Mouse (Mus musculus): ENCODE results near the gene Ripor3. TPM values are rescaled to one million over a fixed set of nuclear protein-coding genes. Genes with fewer than 3 reads are reported as not detected.

The Ripor3 gene
- polyA plus RNA-seq, 1 experiment from 2014 or later = 3.0 TPM

DNA sequence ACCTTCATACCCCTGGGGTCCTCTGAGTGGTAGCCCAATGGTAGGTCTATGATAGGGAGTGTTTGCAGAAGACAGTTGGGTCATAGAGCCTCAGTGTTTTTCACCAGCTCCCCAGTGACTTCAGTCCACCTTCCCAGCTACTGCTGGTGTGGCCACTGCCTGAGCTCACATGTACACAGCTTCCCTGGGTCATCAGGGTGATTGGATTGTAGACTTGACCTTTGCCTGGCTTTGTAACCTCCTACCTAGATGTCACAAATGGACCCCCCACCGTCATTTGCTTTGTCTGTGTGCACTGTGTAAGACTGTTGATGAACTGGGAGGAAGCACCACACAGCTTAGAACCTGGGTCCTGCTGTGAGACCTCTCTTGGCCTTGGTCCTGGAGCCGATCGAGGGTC lies 66.2 kb downstream of the Ripor3 start:
- Histone ChIP-seq H3K27ac (replicated peaks) (no peak overlapping the region), H3K4me1 (replicated peaks; ENCODE audit: control insufficient read depth, insufficient read depth) (peaks cover 29% of the 10 kb centered on the region), H3K36me3 (ENCODE audit: control insufficient read depth, insufficient read depth, low read length) (no peaks in the 10 kb centered on the region), H3K4me3 (ENCODE audit: low read depth, low read length) (no peak overlapping the region), H3K9me3 (ENCODE audit: control insufficient read depth, low read length) (no peaks in the 10 kb centered on the region), H3K9ac (ENCODE audit: low read length) (no peak overlapping the region), H3K4me2 (replicated peaks; ENCODE audit: low read depth) (no peak overlapping the region), H3K27me3 (ENCODE audit: control insufficient read depth, insufficient read depth, low read length) (no peaks in the 10 kb centered on the region)
- TF ChIP-seq CTCF (IDR thresholded peaks at IDR 0.05; ENCODE audit: low read depth) = no peak
- TF ChIP-seq EP300 (optimal IDR thresholded peaks at IDR 0.05) = no peak
- DNase-seq (ENCODE audit: low spot score) (no peak), ATAC-seq (ENCODE audit: low FRiP score, low TSS enrichment) (no peak)
- 94% methylated on average over 3 of the region's 3 CpGs for WGBS

DNA sequence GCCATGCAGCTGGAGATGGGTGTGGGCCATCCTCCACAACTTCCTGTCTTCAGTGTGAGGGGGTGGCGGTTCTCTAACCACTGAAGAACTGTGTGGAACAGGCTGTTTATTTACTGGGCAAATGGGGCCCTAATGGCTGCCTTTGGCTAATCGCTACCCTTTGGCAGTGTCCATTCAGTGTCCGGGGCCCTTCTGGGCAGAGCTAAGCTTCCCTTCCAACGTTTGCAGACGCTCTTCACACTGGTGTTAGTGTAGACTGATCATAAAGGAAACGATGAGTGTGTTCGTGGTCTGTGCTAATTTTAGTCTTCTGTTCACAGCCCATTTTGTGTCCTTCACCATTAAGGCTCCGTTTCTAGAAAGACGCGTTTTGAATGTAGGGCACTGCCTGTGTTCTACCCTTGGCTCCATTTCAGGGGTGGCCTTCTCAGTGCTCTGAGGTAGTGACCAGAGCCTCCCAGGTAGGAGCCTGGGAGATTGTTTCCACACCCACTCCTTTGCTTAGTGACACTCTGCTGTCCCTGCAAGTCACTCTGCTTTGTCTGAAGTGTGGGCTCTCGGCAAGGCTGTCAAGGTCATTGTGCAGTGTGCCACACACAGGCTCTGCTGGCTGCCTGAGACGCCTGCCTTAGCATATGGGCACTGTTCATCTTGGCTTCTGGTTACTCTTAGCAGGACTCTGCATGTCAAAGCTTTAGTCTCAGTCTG lies 67.3 kb downstream of the Ripor3 start:
- Histone ChIP-seq H3K4me3 (ENCODE audit: low read depth, low read length) (no peak overlapping the region), H3K4me2 (replicated peaks; ENCODE audit: low read depth) (peak overlapping the region; percentile 20), H3K9ac (ENCODE audit: low read length) (no peak overlapping the region), H3K27me3 (ENCODE audit: control insufficient read depth, insufficient read depth, low read length) (no peaks in the 10 kb centered on the region), H3K36me3 (ENCODE audit: control insufficient read depth, insufficient read depth, low read length) (no peaks in the 10 kb centered on the region), H3K27ac (replicated peaks) (peak overlapping the region; percentile 78), H3K4me1 (replicated peaks; ENCODE audit: control insufficient read depth, insufficient read depth) (peaks cover 28% of the 10 kb centered on the region), H3K9me3 (ENCODE audit: control insufficient read depth, low read length) (no peaks in the 10 kb centered on the region)
- peak; percentile 35 for DNase-seq (ENCODE audit: low spot score)
- no peak for ATAC-seq (ENCODE audit: low FRiP score, low TSS enrichment)
- TF ChIP-seq CTCF (IDR thresholded peaks at IDR 0.05; ENCODE audit: low read depth) = no peak
- TF ChIP-seq EP300 (optimal IDR thresholded peaks at IDR 0.05) = no peak
- 49% methylated on average over 12 of the region's 12 CpGs for WGBS

DNA sequence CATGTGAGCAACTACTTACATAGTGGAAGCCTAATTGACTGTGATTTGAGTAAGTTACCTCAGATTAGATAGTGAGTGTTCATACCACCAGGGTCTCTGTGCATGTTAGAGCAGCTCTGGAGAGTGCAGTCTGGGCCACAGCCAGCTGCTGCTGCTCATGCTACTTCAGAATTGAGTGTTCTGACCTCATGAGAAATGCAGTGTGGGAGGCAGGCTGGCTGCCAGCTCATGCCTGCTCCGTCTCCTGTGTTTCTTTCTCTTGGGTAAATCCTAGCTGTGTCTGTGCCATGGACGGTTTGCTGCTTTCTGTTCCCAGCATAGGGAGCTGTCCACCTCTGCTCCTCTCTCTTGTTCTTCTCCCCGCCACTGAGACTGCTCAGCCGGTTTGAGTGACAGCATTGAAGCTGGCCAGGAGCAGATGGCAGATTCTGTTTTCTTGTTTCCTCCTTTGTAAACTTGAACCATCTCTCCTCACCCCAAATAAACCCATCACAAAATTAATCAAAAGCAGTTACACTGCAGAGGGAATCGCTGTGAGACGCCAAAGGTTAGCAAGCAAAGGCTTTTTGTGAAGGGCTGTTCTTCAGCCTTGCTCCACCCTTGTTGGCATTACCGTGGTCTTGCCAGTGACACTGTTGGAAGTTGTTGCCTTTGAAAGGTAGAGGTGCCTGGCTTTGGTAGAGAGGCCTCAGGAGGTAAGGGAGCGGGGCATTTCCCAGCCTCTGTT lies 68.1 kb downstream of the Ripor3 start:
- no peak for TF ChIP-seq EP300 (optimal IDR thresholded peaks at IDR 0.05)
- no peak for TF ChIP-seq CTCF (IDR thresholded peaks at IDR 0.05; ENCODE audit: low read depth)
- peak overlapping the region; percentile 78 for H3K27ac ChIP-seq (replicated peaks)
- H3K4me1 ChIP-seq (replicated peaks; ENCODE audit: control insufficient read depth, insufficient read depth) = peaks cover 23% of the 10 kb centered on the region
- peak; percentile 46; the same call in 1 of the 2 replicates for ATAC-seq (ENCODE audit: low FRiP score, low TSS enrichment)
- 19% methylated on average over 8 of the region's 8 CpGs for WGBS
- no peak overlapping the region for H3K9ac ChIP-seq (ENCODE audit: low read length)
- peak; percentile 62 for DNase-seq (ENCODE audit: low spot score)
- H3K4me3 ChIP-seq (ENCODE audit: low read depth, low read length) = no peak overlapping the region
- H3K4me2 ChIP-seq (replicated peaks; ENCODE audit: low read depth) = peak overlapping the region; percentile 20
- H3K9me3 ChIP-seq (ENCODE audit: control insufficient read depth, low read length) = no peaks in the 10 kb centered on the region
- H3K27me3 ChIP-seq (ENCODE audit: control insufficient read depth, insufficient read depth, low read length) = no peaks in the 10 kb centered on the region
- H3K36me3 ChIP-seq (ENCODE audit: control insufficient read depth, insufficient read depth, low read length) = no peaks in the 10 kb centered on the region

DNA sequence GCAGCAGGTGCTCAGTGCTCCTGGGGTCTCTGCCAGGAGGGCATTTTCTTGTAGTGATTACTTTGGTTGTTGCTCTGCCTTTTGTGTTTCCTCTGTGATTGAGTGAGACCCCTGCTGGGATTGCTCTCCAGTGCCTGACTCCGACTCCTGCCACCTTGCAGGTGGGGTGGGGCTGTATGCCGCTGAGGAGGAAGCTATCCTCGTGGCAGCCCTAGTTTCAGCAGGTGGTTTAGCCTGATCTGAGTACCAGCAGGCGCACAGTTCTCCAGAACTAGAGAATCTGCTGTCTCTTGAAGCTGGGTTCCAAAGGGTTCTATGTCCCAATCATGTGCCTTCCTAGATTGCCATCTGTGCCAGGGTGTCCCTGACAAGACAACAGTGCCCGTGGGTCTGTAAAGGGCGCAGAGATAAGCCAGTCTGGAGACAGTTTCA lies 68.7 kb downstream of the Ripor3 start:
- H3K4me1 ChIP-seq (replicated peaks; ENCODE audit: control insufficient read depth, insufficient read depth) = peaks cover 23% of the 10 kb centered on the region
- peak overlapping the region; percentile 78 for H3K27ac ChIP-seq (replicated peaks)
- H3K4me2 ChIP-seq (replicated peaks; ENCODE audit: low read depth) = peak overlapping the region; percentile 20; the same call in 1 of the 2 replicates
- ATAC-seq (ENCODE audit: low FRiP score, low TSS enrichment) (0 out of 2 replicates have a peak, but pooled peaks have one; percentile 27), DNase-seq (ENCODE audit: low spot score) (peak; percentile 47)
- TF ChIP-seq EP300 (optimal IDR thresholded peaks at IDR 0.05) (no peak), CTCF (IDR thresholded peaks at IDR 0.05; ENCODE audit: low read depth) (no peak)
- H3K9ac ChIP-seq (ENCODE audit: low read length) = no peak overlapping the region
- no peaks in the 10 kb centered on the region for H3K9me3 ChIP-seq (ENCODE audit: control insufficient read depth, low read length)
- H3K4me3 ChIP-seq (ENCODE audit: low read depth, low read length) = no peak overlapping the region
- no peaks in the 10 kb centered on the region for H3K27me3 ChIP-seq (ENCODE audit: control insufficient read depth, insufficient read depth, low read length)
- 44% methylated on average over 6 of the region's 6 CpGs for WGBS
- H3K36me3 ChIP-seq (ENCODE audit: control insufficient read depth, insufficient read depth, low read length) = no peaks in the 10 kb centered on the region

DNA sequence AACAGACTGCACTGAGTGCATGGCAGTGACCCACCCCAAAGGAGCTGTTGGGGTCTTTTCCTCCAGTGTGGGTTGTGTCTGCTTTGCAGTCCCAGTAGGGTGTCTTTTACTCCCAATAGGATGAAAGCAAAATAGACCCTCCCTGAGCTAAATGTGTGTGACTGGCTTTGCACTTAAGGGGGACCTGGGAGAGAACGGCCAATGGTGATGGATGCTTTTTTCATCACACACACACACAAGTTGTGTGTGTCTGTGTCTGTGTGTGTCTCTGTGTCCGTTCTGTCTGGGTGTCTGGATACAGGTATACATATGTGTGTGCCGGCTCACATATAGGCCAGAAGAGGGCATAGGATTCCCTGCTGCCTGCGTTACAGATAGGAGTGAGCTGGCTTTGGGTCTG lies 69.1 kb downstream of the Ripor3 start:
- no peak overlapping the region for H3K4me2 ChIP-seq (replicated peaks; ENCODE audit: low read depth)
- no peaks in the 10 kb centered on the region for H3K27me3 ChIP-seq (ENCODE audit: control insufficient read depth, insufficient read depth, low read length)
- TF ChIP-seq CTCF (IDR thresholded peaks at IDR 0.05; ENCODE audit: low read depth) (peak; percentile 43), EP300 (optimal IDR thresholded peaks at IDR 0.05) (no peak)
- H3K4me1 ChIP-seq (replicated peaks; ENCODE audit: control insufficient read depth, insufficient read depth) = peaks cover 23% of the 10 kb centered on the region
- no peak overlapping the region for H3K4me3 ChIP-seq (ENCODE audit: low read depth, low read length)
- no peak overlapping the region for H3K27ac ChIP-seq (replicated peaks)
- H3K36me3 ChIP-seq (ENCODE audit: control insufficient read depth, insufficient read depth, low read length) = no peaks in the 10 kb centered on the region
- no peaks in the 10 kb centered on the region for H3K9me3 ChIP-seq (ENCODE audit: control insufficient read depth, low read length)
- no peak overlapping the region for H3K9ac ChIP-seq (ENCODE audit: low read length)
- DNase-seq (ENCODE audit: low spot score) = no peak
- 83% methylated on average over 4 of the region's 4 CpGs for WGBS
- 0 out of 2 replicates have a peak, but pooled peaks have one; percentile 14 for ATAC-seq (ENCODE audit: low FRiP score, low TSS enrichment)

DNA sequence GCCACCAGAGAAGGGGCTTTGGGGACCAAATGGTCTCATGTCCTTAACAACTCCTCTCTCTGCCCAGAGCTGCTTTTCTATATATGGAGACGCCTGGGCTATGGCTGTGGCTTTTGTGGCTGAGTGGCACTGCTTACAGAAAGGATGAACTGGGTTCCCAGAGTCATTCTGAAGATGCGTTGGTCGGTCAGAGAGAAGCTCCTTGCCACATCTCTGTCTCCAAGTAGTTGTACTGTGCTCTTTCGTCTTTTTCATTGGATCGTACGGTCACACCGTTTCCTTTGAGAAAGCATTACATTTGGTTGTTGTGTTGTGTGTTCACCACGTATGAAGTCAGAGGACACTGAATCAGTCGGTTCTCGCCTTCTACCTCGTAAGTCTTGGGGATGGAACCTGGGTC lies 69.8 kb downstream of the Ripor3 start:
- no peaks in the 10 kb centered on the region for H3K36me3 ChIP-seq (ENCODE audit: control insufficient read depth, insufficient read depth, low read length)
- H3K4me1 ChIP-seq (replicated peaks; ENCODE audit: control insufficient read depth, insufficient read depth) = peaks cover 23% of the 10 kb centered on the region
- H3K9ac ChIP-seq (ENCODE audit: low read length) = no peak overlapping the region
- 90% methylated on average over 11 of the region's 11 CpGs for WGBS
- ATAC-seq (ENCODE audit: low FRiP score, low TSS enrichment) (no peak), DNase-seq (ENCODE audit: low spot score) (no peak)
- TF ChIP-seq CTCF (IDR thresholded peaks at IDR 0.05; ENCODE audit: low read depth) (no peak), EP300 (optimal IDR thresholded peaks at IDR 0.05) (no peak)
- H3K4me2 ChIP-seq (replicated peaks; ENCODE audit: low read depth) = no peak overlapping the region
- no peak overlapping the region for H3K4me3 ChIP-seq (ENCODE audit: low read depth, low read length)
- H3K27ac ChIP-seq (replicated peaks) = no peak overlapping the region
- H3K9me3 ChIP-seq (ENCODE audit: control insufficient read depth, low read length) = no peaks in the 10 kb centered on the region
- H3K27me3 ChIP-seq (ENCODE audit: control insufficient read depth, insufficient read depth, low read length) = no peaks in the 10 kb centered on the region

Data from stomach, postnatal 0 days (tissue).